Comparison of ENCODE assay signal across 8 mouse cellular contexts in genomic region chr3:104967548-104968300, GRCm38 (mm10). TPM values are rescaled to one million over a fixed set of nuclear protein-coding genes. Genes with fewer than 3 reads are reported as not detected.
DNase-seq lines count a peak whose midpoint lies in the region; ATAC-seq lines count a peak whose summit lies in the region.

No protein-coding gene starts in this region.

- WGBS in hindbrain, embryonic 12.5 days = under 1% methylated on average over 49 of the region's 49 CpGs

- H3K9me3 ChIP-seq in hindbrain, embryonic 12.5 days (replicated peaks) = no peaks in the 10 kb centered on the region; the same call in 1 of the 2 replicates

- H3K4me2 ChIP-seq in hindbrain, embryonic 12.5 days (replicated peaks) = peak overlapping the region; percentile 53

- peaks cover 11% of the 10 kb centered on the region; the same call in 1 of the 2 replicates for H3K4me1 ChIP-seq in hindbrain, embryonic 12.5 days

- no peak overlapping the region for H3K27ac ChIP-seq in hindbrain, embryonic 12.5 days

- H3K27me3 ChIP-seq in hindbrain, embryonic 12.5 days = peaks cover 33% of the 10 kb centered on the region

- H3K36me3 ChIP-seq in hindbrain, embryonic 12.5 days = no peaks in the 10 kb centered on the region

- peak; percentile 75 for ATAC-seq in hindbrain, embryonic 12.5 days (ENCODE audit: low FRiP score)

- DNase-seq in MN1 (ENCODE audit: low spot score) = peak; percentile 72
- peak; percentile 46 for DNase-seq in cerebellum, adult 8-10 months
- DNase-seq in frontal cortex, postnatal 10 days (ENCODE audit: low spot score in 2 of 2) = peak; percentile 70 to 81
- DNase-seq in layer of hippocampus, postnatal 14 days (ENCODE audit: low spot score in 2 of 2) = peak; percentile 88
- DNase-seq in lung, postnatal 10 days = peak; percentile 97
- peak; percentile 84 for DNase-seq in retina, embryonic 14.5 days (ENCODE audit: low spot score)
- peak; percentile 92 for DNase-seq in thymus, postnatal 4 days

- H3K9ac ChIP-seq in hindbrain, embryonic 12.5 days = peak overlapping the region; percentile 64

- H3K4me3 ChIP-seq in hindbrain, embryonic 12.5 days = peak overlapping the region; percentile 41

RNA-seq across cellular contexts. Expression of gene Wnt2b, which starts 6.0 kb away (rescaled TPM):
- polyA plus RNA-seq in hindbrain, embryonic 12.5 days (2016; fragmentation: Nextera tagmentation; extraction: Ambion mirVana) = 1.1 and 1.9 TPM in 2 replicates
- under 1 TPM; 0.85 to 0.91 TPM for total RNA-seq in layer of hippocampus, postnatal 14 days (2021)

Comparison
In these comparisons a context has a peak if more than half of its experiments do, and no peak if none do; other contexts are left out.
1. DNase-seq: peak in every context shown above with its lines; median percentile 97 in lung, postnatal 10 days; 92 in thymus, postnatal 4 days; 88 in layer of hippocampus, postnatal 14 days; 84 in retina, embryonic 14.5 days; 76 in frontal cortex, postnatal 10 days; 72 in MN1; 46 in cerebellum, adult 8-10 months.